ENCODE assay signal across 12 mouse cellular contexts in genomic region chr8:12931426-12931825, GRCm38 (mm10). TPM values are rescaled to one million over a fixed set of nuclear protein-coding genes. Genes with fewer than 3 reads are reported as not detected.
A peak's percentile ranks its signal among the peaks of the same experiment; 100 is the strongest.
DNase-seq lines count a peak whose midpoint lies in the region; ATAC-seq and TF ChIP-seq lines count a peak whose summit lies in the region.
"Had no signal": no experiment of that assay in that cellular context is flagged by ENCODE, and none has a peak within 500 bp of the region (broad histone marks: within the 10 kb centered on the region; RNA-seq: fewer than 3 reads in every experiment).

No protein-coding gene starts in this region.

- H3K9me3 ChIP-seq in heart, embryonic 10.5 days = no peaks in the 10 kb centered on the region
- H3K9me3 ChIP-seq in lung, postnatal 0 days (ENCODE audit: low read length) = no peaks in the 10 kb centered on the region
- no peaks in the 10 kb centered on the region for H3K9me3 ChIP-seq in liver, embryonic 12.5 days (replicated peaks)
- H3K9me3 ChIP-seq: liver, embryonic 13.5 days had no signal

- H3K4me1 ChIP-seq in heart, embryonic 10.5 days = peaks cover 15% of the 10 kb centered on the region
- H3K4me1 ChIP-seq in lung, postnatal 0 days (ENCODE audit: insufficient read depth, low read depth, low read length) = peaks cover 5% of the 10 kb centered on the region; the same call in 1 of the 2 replicates
- H3K4me1 ChIP-seq in liver, embryonic 12.5 days = no peaks in the 10 kb centered on the region

- H3K27me3 ChIP-seq in heart, embryonic 10.5 days (ENCODE audit: insufficient read depth, poor library complexity, severe bottlenecking) = peaks cover 34% of the 10 kb centered on the region; the same call in 1 of the 2 replicates
- no peaks in the 10 kb centered on the region for H3K27me3 ChIP-seq in lung, postnatal 0 days (replicated peaks; ENCODE audit: insufficient read depth, low read length)
- 0 out of 2 replicates have a peak, but pooled peaks cover 7% of the 10 kb centered on the region for H3K27me3 ChIP-seq in liver, embryonic 12.5 days (replicated peaks)

- no peak for TF ChIP-seq EP300 in lung, postnatal 0 days (IDR thresholded peaks at IDR 0.05)

- peak; percentile 58 for ATAC-seq in granulocyte monocyte progenitor cell, adult 5-6 weeks (replicated peaks; ENCODE audit: poor library complexity, severe bottlenecking)
- peak; percentile 34 for ATAC-seq in lung, postnatal 0 days
- ATAC-seq in liver, embryonic 12.5 days = no peak

- 0 out of 2 replicates have a peak overlapping the region, but pooled peaks have one; percentile 19 for H3K27ac ChIP-seq in heart, embryonic 10.5 days
- peak overlapping the region; percentile 32; the same call in 1 of the 2 replicates for H3K27ac ChIP-seq in lung, postnatal 0 days (ENCODE audit: low read length)
- no peak overlapping the region for H3K27ac ChIP-seq in liver, embryonic 12.5 days
- H3K27ac ChIP-seq: liver, embryonic 13.5 days had no signal

- H3K4me2 ChIP-seq in lung, postnatal 0 days (replicated peaks; ENCODE audit: low read depth, low read length) = peak overlapping the region; percentile 41
- no peak overlapping the region for H3K4me2 ChIP-seq in liver, embryonic 12.5 days
- H3K4me2 ChIP-seq: liver, embryonic 13.5 days had no signal

- no peak overlapping the region for H3K9ac ChIP-seq in lung, postnatal 0 days (replicated peaks; ENCODE audit: low read depth)
- no peak overlapping the region for H3K9ac ChIP-seq in liver, embryonic 12.5 days
- H3K9ac ChIP-seq: liver, embryonic 13.5 days had no signal

- no peak for DNase-seq in heart, embryonic 10.5 days (ENCODE audit: low spot score)
- DNase-seq in heart, postnatal 25 days (ENCODE audit: low spot score) = no peak
- DNase-seq in NIH3T3 (ENCODE audit: low read depth) = peak; percentile 54
- peak; percentile 56 for DNase-seq in lung, postnatal 0 days (ENCODE audit: low spot score)
- no peak for DNase-seq in adrenal gland, adult 2 months
- DNase-seq in frontal cortex, postnatal 36 days (ENCODE audit: low spot score in 2 of 2) = no peak
- DNase-seq: cerebellum, postnatal 25 days; gastrocnemius, postnatal 14 days; liver, embryonic 13.5 days; thymus, adult 2 months had no signal

- 60% methylated on average over 11 of the region's 11 CpGs for WGBS in heart, embryonic 10.5 days
- WGBS in lung, postnatal 0 days = 29% methylated on average over 11 of the region's 11 CpGs
- WGBS in liver, embryonic 12.5 days (ENCODE audit: insufficient replicate concordance) = 70% methylated on average over 11 of the region's 11 CpGs

- no peaks in the 10 kb centered on the region for H3K36me3 ChIP-seq in heart, embryonic 10.5 days
- H3K36me3 ChIP-seq in lung, postnatal 0 days (ENCODE audit: insufficient read depth, low read length) = no peaks in the 10 kb centered on the region
- no peaks in the 10 kb centered on the region for H3K36me3 ChIP-seq in liver, embryonic 12.5 days
- H3K36me3 ChIP-seq: liver, embryonic 13.5 days had no signal

- intact Hi-C loops in heart, postnatal 25 days (cut with DNase I) = no loop called here

- peak; percentile 19; the same call in 1 of the 2 replicates for TF ChIP-seq CTCF in lung, postnatal 0 days (IDR thresholded peaks at IDR 0.05)

- no peak overlapping the region for H3K4me3 ChIP-seq in heart, embryonic 10.5 days
- H3K4me3 ChIP-seq in lung, postnatal 0 days (ENCODE audit: low read depth, low read length) = no peak overlapping the region
- no peak overlapping the region for H3K4me3 ChIP-seq in liver, embryonic 12.5 days
- H3K4me3 ChIP-seq: liver, embryonic 13.5 days had no signal

RNA-seq across cellular contexts. Expression of gene Mcf2l, which starts 57.8 kb away (rescaled TPM):
- 8.3 and 9.1 TPM in 2 replicates for polyA plus RNA-seq in heart, embryonic 10.5 days (2016; fragmentation: Nextera tagmentation; extraction: Ambion mirVana)
- 10 to 100 TPM; 44.7 to 69.4 TPM for total RNA-seq in heart, postnatal 25 days (2021)
- 19.5 and 19.8 TPM in 2 replicates for total RNA-seq in granulocyte monocyte progenitor cell, adult 5-6 weeks (2014; fragmentation: Nextera tagmentation)
- 16.2 and 16.4 TPM in 2 replicates for total RNA-seq in granulocyte monocyte progenitor cell, adult 5-6 weeks (2017)
- 12.9 and 16.8 TPM in 2 replicates for polyA plus RNA-seq in lung, postnatal 0 days (2015; fragmentation: Nextera tagmentation; extraction: Ambion mirVana)
- total RNA-seq in adrenal gland, adult 2 months (2021) = 10 to 100 TPM; 24.0 to 25.4 TPM
- 9.6 and 12.4 TPM in 2 replicates for polyA plus RNA-seq in adrenal gland, adult 2 months (2012; rRNA removed)
- polyA plus RNA-seq in liver, embryonic 12.5 days (2016; fragmentation: Nextera tagmentation; extraction: Ambion mirVana) = 1.9 and 2.1 TPM in 2 replicates

Comparison
In these comparisons a context has a peak if more than half of its experiments do, and no peak if none do; other contexts are left out.
1. DNase-seq: peak in NIH3T3 (single experiment) and lung, postnatal 0 days (single experiment); none in heart, embryonic 10.5 days (single experiment), heart, postnatal 25 days (single experiment), adrenal gland, adult 2 months (single experiment) and frontal cortex, postnatal 36 days (0 of 2).